Mouse (Mus musculus) spleen, embryonic (tissue): ENCODE results near the gene Rapgef4.

ENCODE experiments used
- CTCF ChIA-PET: fragments of 350-600 bp; sonication (Branson Sonifier 250); formaldehyde crosslinking; loops from one replicate; lab custom pipeline; 2022; lab: Charles Lee

Gene Rapgef4

DNA sequence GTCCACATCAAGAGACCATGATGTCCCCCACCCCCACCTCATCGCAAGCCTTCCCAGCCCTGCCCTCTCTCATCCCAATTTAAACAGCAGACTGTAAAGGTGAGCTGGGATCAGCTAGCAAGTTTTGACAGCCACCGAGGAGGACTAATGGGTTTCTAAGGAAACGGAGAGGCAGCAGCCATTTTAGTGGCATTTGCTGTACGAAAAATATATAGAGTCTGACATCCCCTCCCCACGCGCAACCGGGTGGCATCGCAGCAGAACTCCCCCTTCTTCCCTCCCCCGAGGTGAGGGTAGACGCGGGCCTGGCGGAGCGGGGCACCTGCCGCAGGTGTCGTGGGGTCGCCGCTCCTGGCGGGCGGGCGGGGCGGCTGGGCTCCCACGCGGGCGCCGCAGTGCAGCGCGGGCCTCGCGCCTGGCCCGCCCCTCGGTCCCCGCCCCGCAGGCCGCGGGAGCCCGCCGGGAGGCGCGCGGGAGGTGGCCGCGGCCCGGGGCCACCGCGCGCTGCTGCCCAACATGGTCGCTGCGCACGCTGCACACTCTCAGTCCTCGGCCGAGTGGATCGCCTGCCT is at the start of gene Rapgef4:
Rapgef4 (plus strand) TSS at position 470 of the 572 bp plus-strand sequence.
- CTCF ChIA-PET = interaction anchor here (0.6 kb wide), 1 partner anchor 28 kb away, joined by 3 read pairs; no protein-coding TSS in a partner anchor

DNA sequence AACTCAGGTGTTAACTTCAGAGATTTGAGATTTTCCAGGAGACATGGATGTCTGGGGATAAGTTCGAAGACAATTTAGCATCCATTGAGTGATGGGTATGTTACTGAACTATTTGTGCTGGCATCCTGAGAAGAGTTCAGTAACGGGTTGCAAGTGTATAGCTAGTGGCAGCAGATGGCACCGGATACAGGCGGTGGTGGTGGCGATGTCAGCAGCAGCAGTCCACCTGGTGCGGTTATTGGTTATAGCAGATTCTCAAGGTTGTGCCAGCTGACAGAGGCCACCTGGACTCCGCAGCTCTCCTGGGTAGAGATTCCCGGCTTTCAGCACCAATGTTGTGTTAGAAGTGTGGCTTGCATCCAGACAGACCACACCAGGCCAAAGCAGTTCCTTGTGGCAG is 47.0 kb upstream of the Rapgef4 start:
- CTCF ChIA-PET = no interaction called here

DNA sequence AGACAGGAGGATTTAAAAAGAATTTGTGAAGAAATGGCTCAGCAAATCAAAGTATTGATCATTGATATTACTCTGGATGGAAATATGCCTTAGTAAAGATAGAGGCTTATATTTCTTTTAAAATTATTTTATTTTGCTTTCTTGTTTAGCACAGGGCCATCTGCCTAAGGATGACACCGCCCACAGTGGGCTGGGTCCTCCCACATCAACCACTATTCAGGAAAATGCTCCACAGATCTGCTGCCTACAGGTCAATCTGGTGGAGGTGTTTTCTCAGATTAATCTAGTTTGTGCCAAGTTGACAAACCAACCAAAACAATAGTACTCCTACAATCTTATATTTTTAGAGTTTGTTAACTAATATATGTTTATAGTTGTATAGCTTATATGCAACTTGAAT is 44.3 kb upstream of the Rapgef4 start:
- CTCF ChIA-PET = no interaction called here

DNA sequence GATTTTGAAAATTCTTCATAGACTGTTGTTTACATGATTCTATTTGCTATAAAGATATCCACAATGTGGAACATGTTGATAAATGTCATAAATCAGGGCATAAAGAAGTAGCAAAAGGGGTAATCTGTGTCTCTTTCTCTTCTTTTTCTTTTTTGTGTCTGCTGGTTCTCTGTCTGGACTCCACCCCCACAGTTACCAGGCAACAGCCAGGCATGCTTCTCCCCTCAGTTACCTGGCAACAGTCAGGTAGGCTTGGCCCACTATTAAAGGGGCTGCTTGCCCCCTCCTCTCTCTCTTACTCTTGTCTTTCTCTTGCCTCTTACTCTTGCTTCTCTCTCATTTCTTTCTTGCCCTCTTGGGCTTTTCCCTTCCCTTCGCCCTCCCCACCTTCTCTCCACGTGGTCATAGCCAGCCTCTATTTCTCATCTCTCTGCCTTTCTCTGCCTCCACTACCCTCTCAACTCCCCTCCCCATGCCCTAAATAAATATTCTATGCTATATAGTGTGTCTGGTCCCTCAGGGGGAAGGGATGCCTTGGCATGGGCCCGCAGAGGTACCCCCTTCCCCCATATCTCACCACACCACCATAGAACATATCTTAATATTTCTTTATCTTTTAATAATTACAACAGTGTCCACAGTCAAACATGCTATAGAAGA is 43.3 kb upstream of the Rapgef4 start:
- CTCF ChIA-PET = no interaction called here

DNA sequence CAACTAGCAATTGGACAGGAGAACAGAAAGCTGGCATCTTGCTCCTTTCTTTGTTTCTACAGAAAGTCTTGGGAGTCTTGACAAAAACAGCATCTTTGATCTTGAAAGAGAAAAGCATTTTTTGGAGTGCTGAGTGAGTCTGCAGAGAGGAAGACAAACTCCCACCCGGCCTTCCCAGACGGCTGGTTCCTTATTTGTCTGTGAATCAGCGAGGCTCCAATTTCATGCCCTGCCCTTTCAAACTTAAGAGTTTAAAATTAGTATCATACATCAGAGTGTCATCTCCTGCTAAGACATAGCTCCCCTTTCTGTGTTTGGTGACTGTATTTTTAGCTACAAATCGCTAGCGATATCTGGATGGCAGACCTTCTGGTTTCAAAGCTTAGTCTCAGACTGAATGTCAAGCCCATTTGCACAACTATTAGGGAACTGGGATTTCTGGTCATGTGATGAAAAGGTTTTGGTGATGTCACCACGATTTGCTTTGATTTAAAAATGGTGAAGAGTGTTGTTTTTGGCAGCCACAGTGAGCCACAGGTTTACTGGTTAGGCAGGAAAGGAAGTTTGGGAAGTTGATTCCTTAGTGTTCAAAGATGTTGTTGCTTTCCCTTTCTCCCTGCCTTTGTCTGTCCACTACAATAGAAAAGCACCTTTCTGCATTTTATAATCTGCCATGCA is 42.2 kb upstream of the Rapgef4 start:
- CTCF ChIA-PET = no interaction called here

DNA sequence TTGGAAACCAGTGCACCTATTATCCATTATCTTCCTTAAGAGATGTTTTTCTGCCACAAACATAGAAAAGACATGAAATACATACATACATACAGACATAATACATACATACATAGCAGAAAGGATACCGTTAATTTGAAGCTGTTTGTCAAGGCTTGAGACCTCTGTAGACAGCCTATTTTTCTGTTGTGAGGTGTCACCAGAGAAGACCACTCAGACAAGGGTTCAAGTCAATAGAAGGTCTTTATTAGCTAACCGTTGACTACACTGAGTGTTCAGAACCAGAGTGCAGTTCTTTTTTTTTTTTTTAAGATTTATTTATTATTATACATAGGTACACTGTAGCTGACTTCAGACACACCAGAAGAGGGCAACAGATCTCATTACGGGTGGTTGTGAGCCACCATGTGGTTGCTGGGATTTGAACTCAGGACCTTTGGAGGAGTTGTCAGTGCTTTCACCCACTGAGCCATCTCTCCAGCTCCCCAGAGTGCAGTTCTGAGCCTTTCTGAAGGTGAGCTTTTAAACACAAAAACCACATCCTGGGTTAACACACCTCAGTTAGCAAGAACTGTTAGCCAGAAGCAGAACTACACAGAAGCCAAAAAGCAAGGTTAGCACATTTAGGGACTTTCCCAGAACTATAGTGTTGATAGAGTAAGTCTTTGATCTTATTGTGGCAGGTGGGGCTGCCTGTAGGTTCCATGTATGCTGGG is 39.9 kb upstream of the Rapgef4 start:
- CTCF ChIA-PET = no interaction called here

DNA sequence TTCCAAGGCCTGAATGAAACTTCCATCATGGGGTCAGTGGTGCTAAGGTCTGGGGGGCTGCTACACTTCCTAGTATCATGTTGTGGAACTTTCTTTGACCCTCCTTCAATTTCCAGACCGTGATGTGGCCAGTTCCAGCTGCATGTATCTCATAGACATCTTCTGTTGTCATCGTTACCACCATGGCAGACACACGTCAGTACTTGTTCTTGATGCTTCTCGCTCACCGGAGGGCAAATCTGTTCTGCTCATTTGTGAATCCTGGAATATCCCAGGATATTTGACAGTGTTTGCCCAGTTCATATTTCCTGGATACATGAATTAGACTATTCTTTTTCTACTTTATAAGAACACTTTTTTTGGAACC is 39.3 kb upstream of the Rapgef4 start:
- CTCF ChIA-PET = no interaction called here

DNA sequence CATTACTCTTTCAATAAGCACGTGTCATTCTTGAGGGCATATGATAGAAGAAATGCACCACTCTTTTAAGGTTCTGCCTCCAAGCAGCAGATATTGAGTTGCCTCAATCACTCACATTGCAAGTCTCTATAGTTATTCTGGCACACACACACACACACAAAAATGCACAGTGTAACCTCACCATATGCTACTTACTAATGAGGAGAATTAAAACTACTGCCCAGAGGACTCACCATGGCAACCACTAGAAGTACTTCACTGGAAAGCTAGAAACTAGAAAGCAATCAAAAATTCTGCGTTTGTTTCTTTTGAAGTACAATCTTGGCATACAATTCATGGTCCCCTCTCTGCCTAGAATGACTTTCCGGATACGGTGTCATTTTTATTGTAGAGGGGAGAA is 29.8 kb upstream of the Rapgef4 start:
- CTCF ChIA-PET = no interaction called here

DNA sequence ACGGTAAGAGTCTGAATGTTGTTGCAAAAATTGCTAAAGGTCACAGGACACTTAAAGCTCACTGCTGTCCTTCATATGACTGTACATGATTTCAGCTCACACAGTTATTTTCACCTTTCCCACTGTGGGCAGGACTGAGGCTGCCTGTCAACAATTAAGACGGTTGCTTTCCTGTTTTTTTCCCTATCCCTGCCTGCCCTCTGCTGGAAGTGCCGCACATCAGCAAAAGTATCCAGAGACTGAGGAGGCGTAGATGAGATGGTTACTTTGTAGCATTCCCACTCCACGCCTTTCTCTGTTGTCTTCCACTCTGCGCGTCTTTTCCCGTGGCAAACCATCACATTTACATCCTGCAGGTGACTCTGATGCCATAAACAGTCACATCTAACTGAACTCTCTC is 25.4 kb upstream of the Rapgef4 start:
- CTCF ChIA-PET = no interaction called here

DNA sequence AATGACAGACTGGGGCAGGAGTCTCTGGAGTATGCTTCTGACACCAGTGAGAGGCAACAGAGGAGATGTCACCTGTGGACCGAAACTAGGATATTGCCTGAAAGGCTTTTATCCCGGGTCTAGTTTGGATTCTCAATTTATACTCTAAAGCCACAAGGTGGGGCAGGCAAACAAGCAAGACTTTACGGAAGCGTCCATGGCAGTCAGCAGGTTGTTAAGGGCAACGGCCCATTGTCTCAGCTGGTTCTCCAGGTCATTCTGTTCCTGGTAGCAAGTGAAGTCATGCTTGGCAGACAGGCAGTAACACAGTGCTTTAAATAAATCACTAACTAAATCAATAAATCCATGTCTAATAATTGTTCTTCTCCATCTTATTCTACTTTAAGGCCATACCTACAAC is 24.6 kb upstream of the Rapgef4 start:
- CTCF ChIA-PET = interaction anchor here (1.8 kb wide), 1 partner anchor 56 kb away, joined by 4 read pairs; no protein-coding TSS in a partner anchor

DNA sequence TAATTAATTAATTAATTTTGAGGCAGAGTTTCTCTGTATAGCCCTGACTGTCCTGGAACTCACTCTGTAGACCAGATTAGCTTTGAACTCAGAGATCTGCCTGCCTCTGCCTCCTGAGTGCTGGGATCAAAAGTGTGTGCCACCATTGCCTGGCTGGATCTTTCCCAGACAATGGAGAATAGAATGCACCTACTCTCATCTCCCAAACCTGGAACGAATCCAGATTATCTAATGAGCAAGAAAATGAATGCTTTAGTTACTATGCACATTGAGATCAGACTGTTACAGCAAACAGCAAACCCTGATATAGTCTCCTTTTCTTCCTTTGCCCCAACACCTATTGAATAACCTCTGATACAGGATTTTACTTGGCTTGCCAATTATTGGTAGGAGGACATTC is 23.1 kb upstream of the Rapgef4 start:
- CTCF ChIA-PET = no interaction called here

DNA sequence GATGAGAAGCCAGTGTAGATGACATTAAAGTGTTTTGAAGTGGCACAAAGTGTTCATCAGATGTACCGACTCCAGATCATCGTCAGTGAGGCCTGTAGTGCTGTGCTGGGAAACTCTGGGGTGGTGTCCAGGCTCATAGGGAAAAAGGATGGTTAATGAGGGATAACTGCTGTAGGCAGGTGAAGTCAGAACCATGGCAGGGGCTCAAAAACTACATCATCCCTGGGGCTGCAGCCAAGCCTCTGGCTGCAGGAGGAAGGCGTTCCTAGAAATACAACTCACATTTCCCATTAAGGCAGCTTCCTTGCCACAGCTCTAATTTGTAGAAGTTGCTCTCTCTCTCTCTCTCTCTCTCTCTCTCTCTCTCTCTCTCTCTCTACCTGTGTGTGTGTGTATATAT is 22.6 kb upstream of the Rapgef4 start:
- CTCF ChIA-PET = no interaction called here

DNA sequence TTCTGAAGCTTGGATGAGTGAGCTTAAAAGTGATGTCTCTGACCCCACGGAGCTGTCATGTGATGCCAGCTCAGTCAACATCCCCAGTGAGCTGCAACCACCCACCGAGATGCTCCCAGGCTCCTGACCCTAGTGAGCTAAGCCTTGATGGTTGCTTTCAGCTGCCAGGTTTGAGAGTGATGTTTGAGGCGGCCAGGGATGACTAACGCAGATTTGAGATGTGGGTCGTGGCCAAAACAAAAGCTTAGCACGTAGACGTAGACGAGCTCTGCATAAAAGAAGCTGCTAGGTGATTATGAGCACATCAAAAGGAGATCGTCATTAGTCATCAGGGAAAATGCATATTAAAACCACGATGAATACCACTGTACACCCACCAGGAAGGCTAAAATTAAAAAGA is 16.8 kb upstream of the Rapgef4 start:
- CTCF ChIA-PET = no interaction called here

DNA sequence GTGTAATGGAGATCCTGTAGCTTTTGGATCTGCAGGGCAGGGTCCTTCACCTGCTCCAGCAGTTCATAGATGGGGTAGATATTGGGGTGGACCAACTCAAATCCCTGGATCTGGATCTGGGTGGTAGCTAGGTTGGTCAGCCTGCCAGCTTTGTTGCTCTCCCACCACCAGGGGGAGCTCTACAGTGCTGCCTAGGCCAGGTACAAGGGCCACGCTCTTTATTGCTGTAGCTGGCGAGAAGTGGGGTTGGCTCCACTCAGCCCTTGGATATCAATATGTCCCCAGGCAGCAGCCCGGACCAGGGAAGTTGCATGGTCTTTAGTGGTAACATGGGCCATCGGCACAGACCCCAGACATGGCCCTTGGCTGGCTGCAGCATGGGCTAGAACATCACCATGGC is 15.6 kb upstream of the Rapgef4 start:
- CTCF ChIA-PET = interaction anchor here (0.5 kb wide), 1 partner anchor 915 kb away, joined by 3 read pairs; no protein-coding TSS in a partner anchor

DNA sequence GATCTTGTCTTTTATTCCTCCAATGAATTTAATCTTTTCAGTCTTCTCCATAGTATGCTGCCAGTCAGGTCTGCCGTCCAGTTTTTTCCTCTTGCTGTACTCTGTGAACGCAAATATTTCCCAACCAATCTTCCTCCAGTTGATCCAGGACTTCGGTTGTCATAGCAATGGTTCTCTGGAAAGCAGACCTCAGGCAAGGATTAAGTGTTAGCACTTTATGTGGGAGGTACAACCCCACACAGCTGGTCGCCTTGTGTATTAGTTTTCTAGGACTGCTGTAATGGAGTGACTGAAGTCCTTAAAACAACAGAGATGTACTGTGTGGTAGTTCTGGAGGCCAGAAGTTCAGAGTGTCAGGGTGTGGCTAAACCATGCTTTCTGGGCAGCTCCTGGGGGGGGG is 14.3 kb upstream of the Rapgef4 start:
- CTCF ChIA-PET = no interaction called here

DNA sequence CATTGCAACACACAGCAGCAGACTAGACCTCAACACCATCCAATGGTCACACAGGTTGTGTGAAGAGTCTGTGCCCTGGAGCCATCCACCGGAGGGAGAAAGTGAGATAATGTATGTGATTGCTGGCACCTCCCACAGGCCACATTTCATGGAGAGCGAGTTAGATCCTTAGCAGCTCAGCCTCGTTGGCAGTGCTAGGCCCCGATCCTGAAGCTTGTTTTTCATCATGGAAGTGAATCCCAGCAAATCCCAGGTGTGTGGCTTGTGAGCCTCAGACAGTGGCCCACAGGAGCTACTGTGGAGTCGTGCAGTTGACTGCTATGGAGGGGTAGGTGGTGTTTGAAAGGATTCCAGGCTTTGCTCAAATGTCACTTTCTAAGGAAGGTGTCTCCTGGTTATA is 13.2 kb upstream of the Rapgef4 start:
- CTCF ChIA-PET = no interaction called here

DNA sequence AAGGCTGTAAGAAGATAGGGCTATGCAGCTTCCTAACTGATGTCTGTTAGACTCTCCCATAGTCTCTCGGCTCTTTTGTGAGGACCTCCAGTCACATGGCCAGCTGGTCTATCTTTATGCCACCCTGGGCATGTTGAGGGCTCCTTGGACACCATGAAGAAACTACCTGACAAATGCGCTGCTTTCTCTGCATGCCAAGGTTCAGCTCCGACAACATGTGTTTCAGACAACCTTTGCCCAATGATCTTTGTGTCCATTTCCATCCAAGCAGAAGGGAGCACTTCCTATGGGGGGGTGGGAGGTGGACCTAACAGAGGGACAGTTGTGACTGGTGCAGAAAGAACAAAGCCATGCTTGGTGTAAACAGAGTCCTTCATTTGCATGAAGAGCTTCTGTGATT is 7.4 kb upstream of the Rapgef4 start:
- CTCF ChIA-PET = no interaction called here

DNA sequence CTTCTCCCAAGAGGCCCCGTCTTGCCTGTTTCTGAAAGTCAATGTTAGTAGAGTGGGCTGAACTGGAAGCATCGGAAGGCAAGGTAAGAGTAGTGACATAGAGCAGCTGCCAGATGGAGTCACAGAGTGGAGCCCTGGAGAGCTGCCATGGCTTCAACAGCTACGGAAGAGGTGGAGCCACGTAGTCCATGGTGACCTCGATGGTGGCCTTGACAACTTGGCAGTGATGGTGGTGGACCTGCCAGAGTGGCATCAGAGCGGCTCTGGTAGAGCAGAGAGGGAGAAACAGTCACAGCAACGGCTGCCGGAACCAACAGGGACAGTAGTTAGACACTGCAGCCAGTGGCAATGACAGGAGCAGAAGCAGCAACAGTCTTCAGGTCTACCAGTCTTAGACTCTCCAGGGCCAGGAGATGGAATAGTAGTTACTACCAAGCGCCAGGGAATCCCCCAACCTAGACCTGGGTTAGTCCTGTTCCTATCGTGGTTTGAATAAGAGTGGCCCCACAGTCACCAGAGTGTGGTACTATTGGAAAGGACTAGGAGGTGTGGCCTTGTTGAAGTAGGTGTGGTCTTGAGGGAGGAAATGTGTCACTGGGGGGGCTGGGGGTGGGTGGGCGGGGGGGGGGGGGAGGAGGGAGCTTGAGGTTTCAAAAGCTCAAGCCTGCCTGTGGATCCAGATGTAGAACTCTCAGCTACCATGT is 6.7 kb upstream of the Rapgef4 start:
- CTCF ChIA-PET = no interaction called here

DNA sequence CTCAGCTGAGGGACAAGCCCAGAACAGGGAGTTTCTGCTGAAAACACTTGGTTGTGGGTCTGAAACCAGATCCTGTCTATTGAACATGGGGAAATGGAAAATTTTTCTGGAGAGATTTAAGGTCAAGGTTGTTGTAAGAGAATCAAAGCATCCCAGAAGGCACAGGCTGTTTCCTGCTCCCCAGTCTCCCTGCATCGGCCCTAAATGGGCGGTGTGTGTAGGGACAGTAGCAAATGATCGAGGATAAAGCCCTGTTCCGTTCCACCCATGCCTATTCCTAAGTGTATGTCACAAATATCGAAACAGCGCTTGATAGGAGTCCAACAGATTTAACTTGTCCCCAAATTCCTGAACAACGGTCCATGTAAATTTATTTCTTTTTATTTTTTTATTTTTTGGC is 1.1 kb upstream of the Rapgef4 start:
- CTCF ChIA-PET = no interaction called here

DNA sequence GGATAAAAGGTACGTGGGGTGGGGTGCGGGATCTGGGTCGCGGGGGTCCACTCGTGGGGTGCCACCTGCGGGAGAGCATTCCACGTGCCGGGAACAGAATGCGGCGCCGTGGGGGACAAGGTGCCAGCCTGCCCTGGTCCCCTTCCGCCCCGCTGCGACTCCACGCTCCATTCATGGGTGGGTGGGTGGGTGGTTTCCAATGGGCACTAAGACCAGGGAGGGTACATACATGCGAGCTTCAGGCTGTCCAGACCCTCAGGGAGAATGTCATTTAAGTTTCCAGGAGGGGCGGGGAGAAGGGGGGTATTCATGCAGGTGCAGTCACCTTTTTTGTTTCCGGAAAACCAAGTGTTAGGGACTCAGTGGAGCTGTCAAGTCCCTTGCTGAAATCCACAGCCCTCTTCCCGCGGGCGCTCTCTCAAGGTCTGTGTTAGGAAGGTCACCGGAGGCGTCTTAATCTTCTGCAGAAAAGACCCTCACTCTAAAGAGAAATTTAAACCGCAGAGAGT is 357 bp downstream of the Rapgef4 start:
- CTCF ChIA-PET = interaction anchor here (0.6 kb wide), 1 partner anchor 27 kb away, joined by 3 read pairs; no protein-coding TSS in a partner anchor

DNA sequence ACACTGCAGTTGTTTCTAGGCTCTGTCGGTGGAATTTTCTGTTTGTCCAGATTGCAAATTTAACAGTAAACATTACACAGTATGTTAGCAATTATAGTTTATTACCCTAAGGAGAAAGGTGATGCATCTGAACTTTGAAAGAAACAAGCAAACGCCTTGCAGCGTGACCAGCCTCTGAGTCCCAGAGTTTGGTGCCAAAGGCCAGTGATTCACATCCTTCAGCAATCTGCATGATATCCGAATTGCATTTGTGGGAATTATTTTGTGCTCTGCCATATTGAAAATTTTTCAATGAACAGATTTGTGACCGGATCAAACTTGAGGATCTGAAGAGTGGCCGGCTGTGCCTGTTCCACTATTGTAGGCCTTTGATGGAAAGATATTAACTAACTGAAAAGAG is 856 bp downstream of the Rapgef4 start:
- CTCF ChIA-PET = no interaction called here
